Mouse (Mus musculus) frontal cortex, postnatal 25 days (tissue): Measurements from ENCODE around the gene Man2a1.

Experiments
- DNase-seq, 2 experiments: peaks; one replicate each; pipeline ENCODE4 v3.0.0; 2022; ENCODE audit warnings: low spot score in 2 of 2

Man2a1 gene

DNA sequence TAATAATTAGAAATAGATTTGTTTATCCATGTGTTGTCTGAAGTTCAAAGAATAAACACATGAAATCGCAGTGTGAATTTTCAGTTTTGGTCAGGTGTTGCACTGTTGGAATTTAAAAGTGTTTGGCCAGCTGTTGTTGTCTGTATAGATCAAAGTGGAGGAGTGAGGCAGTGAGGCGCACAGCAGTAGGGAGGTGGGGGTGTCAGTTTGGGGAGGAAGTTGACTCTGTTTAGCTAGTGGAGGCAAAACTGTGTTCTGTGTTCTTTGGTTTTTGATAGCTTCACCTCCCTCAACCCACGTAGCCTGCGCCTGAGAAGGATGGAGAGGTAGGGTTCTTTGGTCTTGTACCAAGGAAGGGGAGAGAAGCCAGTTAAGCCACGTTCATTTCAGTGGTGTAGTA lies 28.3 kb downstream of the Man2a1 start:
- DNase-seq: no peak

DNA sequence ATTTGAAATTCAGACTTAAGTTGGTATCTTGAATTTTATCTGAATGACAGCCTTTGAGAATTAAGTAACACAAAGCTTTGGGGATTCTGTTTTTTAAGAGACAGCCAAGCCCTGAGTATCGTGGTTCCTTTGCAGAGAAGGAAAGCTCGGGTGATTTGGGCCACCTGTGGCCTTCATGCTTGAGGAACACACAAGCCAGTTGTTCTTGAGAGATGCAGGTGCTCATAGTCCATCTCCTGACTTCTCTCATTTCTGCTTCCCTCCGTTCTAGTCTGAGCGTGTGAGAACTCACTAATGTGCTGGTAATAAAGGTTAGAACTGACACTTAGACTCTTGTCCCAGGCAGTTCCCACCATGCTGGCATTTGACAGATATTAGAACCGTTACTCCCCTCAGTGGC lies 28.9 kb downstream of the Man2a1 start:
- DNase-seq: no peak

DNA sequence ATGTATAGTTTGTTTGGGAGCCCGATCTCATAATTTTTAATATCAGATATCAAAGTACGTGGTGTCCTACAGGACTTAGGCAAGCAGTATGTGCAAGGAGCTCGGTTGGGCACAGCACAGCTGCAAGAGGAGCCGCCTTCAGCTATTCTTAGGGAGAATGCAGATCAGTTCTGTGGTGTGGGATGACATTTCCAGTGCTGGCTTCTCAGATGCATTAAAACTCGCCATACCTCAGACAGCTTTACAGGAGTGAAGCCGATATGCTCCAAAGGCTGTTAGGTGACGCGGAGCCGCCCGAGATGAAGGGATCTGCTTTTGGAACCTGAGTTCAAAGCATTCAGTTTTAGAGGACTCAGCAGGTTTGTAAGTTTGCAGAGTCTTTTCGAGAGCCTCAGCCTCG lies 30.0 kb downstream of the Man2a1 start:
- no peak for DNase-seq

DNA sequence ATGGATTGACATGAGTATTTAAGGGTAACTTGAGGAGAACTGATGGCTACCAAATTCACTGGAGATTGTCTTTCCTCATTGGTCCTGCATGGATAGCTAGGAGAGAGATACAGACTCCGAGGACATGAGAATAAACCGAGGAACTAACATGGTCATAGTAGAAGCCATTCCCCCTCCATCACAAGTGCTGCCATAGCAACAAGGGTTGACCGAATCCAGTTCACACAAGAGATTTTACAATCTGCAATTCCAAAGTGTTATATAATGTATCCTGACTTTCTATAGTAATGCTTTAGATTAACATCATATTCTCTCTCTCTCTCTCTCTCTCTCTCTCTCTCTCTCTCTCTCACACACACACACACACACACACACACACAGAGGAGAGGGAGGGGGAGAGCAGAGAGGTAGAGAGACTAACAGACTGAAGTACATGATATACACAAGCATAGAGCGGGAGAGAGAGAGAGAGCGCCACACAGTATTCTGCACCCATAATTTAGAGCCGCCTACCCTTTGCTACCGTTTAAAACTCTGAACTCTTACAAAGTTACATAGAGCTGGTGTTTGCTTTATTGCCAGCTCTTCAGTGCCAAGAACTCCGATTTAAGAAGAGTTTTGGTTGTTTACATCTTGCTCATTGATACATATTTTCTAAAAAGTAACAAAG lies 37.5 kb downstream of the Man2a1 start:
- no peak for DNase-seq

DNA sequence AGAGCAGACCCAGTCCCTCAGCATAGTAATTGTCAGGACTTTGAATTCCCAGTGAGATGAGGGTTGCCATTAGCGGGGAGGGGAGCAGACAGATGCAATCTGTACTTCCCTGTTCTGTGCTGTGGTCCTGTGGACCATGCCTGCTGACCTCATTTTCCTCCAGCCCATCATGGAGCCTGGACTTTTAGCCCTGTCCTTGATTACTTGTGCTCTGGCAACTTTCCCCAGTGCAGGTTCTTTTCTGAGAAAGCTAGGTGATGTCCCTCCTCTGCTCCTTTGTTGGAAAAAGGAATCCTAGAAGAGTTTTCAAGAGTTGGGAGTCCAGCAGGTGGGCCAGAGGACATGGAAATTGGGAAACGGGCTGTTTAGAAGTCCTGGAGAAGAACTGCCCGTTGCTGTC lies 40.8 kb downstream of the Man2a1 start:
- no peak for DNase-seq

DNA sequence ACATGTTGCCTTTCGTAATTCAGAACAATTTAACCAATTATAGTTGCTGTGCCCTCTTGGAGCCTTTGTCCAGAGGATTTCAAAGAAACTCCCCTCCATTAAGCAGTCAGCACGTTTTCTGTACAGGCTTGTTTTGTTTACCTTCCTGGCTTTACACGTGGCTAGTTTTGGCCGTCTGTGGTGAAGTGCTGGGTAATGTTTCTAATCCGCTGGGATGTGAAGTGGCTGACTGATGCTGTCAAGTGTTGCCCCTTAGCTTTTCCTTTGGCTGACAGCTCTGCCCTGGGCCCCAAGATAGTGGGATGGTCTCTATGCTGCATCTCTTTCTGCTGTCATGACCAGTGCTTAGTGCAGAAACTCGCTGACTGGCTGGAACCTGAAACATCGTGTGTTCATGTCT lies 43.1 kb downstream of the Man2a1 start:
- no peak for DNase-seq

DNA sequence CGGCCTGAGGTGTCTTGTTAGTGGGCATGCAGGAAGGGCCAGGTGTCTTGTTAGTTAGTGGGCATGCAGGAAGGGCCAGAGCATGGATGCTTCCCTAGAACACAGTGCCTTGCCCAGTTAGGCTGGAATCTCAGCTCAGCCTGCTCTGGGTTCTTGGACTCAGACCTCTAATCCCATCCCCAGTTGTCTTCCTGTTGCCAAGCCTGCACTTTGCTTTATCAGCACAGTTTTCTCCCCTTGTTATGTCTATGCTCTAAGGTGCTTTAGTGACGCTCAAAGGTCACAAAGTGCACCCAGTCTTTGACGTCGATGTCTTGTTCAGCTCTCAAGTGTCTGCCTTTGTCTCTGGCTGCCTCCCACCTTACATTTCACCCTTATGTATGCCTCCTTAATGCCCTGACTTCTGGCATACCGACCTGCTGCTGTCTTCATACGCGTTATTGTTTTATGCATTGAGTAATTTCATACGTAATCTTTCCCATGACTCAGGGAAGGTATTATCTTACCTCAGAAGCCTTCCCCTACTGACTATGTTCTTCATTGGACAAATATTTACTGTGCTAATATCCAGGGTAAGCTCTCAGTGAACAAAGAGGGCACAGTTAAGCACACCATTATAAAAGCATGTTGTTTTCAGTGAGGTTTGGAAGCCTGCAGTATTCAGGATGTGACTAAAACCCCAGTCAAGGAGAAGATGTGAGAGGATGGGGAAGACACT lies 44.5 kb downstream of the Man2a1 start:
- DNase-seq: no peak

DNA sequence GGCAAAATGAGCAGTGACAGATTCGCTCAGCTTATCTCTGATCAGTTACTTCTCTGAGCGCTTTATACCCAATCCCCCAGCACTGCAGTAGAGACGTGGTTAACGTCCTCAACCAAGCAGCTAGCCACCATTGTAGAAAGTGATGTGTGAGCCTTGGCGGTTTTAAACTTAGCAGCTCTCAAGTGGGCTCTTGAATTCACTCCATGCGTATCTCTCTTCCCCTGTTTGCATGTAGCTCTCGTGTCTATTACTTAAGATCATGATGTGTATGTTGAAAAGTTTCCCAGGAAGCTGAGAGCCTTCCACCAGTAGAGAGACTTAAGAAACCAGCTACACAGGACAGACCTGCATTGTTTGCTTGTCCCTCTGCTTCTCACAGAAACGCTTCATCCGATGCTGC lies 46.9 kb downstream of the Man2a1 start:
- DNase-seq: no peak

DNA sequence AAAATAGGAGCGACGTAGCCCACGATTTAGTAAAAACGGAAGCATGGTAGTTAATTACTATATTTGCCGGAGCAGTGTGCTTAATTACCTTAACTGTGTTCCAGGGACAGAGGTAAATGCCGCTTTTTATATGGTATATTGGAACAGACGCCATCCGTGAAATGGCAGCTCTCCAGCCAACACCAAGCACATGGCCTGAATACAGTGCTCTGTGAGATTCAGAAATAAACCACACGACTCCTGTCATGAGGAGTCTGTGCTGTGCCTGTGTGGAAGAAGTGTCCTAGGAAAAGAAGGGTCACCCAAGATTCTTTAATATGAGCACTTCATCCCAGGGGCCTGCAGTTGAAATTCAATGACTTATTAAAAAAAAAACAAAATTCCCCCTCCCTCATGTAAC lies 50.2 kb downstream of the Man2a1 start:
- no peak for DNase-seq

DNA sequence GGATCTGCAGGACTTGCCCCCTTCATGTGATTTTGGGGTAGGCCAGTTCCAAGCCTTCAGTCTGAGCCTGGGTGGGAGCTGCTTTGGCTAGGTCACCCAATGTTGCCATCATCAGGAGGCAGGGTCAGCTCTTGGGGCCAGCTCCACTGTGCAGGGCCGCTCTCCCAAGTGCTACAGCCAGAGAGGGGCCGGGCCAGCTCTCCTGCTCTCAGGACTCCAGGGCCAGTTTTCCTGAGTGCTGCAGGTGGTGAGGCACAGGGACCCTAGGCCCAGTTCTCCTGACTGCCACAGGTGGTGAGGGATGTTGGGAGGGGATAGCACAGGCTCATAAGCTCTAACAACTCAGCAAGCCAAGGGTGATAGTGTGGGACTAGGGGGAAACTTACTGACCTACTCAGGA lies 53.1 kb downstream of the Man2a1 start:
- DNase-seq: no peak

DNA sequence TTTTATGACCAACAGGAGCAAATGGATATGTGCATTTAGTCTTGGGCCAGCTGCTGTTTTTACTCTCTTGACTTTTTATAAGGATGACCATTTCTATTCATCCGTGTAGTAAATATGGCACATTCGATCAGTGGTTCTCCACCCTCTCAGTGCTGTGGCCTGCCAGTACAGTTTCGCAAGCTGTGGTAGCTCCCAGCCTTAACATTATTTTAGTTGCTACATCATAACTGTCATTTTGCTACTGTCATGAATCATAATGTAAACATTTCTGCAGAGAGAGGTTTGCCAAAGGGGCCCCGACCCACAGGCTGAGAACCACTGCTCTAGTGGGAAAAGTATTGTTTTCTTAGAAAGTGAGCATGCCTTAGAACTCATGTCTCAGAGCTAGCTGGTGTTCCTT lies 59.1 kb downstream of the Man2a1 start:
- DNase-seq: no peak

DNA sequence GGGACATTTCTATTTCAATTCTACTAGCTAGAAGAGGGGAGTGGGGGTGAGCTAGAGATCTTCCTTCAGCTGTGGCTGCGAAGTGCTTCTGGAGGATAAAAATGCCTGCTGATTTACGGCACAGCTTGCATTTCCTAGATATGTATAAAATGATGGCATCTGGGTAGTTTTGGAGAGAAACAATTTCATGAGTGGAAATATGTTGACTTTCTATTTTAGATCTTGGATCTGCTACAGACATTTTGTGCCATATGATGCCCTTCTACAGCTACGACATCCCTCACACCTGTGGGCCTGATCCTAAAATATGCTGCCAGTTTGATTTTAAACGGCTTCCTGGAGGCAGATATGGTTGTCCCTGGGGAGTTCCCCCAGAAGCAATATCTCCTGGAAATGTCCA lies 66.0 kb downstream of the Man2a1 start:
- DNase-seq: no peak

DNA sequence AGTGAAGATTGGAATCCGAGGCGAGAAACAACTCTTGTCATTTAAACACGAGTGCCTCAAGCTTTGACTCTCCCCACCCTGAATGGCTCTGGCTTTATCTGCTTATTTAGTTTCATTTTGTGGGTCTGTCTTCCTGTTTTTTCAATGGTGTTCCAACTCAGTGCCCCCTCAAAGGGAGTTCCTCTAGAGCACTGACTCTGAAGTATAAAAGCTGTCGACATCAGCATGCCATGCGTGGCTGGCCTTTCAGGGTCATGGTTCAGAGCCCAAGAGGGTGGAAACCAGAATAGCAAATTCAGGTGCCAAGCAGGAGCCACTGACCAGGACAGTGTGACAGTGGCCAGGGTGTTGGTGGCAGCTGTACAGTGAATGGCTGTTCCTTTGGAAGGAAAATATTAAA lies 68.0 kb downstream of the Man2a1 start:
- no peak for DNase-seq

DNA sequence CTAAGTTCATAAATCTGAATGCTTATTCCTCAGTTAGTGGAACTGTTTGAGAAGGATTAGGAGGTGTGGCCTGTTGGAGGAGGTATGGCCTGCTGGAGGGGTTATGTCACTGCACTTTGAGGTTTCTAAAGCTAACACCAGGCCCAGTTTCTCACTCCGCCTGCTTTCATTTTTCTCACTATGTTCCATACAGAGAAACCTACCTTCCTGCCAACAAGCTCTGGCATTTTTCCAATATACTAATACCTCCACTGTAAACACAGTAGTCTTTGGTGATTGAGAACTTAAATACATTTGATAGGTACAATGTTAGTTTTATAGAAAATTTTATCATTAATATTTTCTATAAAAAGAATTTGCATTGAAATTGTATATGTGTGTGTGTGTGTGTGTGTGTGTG lies 73.9 kb downstream of the Man2a1 start:
- no peak for DNase-seq

DNA sequence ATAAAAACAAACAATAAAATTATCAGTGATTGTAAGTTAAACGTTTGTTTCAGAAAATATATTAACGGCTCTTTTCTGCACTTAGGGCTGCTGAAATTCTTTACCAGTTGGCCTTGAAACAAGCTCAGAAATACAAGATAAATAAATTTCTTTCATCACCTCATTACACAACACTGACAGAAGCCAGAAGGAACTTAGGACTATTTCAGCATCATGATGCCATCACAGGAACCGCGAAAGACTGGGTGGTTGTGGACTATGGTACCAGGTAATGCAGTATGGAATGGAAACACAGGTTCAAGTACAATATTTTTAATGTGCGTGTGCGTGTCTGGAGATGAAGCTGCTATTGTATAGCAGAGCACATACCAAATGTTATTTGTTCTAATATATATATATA lies 74.4 kb downstream of the Man2a1 start:
- DNase-seq: no peak

DNA sequence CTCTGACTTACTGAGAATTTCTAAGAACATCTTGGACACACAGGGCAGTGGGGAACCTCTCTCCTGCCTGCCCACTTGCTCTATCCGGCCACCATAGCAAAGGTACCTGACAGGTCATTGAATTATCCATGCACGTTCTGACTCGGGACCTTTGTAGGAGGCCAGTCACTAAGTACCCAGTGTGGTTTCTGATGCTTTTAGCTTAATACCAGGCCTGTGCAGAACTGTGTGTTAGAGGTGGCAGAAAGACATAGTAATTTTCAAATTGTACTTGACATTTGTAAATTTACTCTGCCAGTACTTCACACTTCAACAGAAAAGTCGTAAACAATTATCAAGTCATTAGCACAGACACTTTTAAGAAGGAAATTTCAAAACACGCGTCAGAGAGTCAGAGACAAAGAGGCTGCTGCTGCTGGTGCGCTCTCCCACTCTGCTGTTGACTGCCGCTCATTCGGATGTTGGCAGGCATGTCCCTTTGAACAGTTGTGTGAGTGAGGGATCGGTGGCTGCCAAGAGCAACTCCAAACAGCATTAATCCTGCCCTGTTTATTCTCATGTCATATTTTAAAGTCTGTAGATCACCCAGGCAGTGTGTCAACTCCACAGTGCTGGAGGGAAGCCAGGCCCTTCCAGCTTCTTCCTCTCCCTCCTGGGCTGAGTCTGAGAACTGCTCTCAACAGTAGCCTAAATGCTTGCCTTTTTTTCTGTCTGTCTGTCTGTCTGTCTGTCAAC lies 76.4 kb downstream of the Man2a1 start:
- no peak for DNase-seq

DNA sequence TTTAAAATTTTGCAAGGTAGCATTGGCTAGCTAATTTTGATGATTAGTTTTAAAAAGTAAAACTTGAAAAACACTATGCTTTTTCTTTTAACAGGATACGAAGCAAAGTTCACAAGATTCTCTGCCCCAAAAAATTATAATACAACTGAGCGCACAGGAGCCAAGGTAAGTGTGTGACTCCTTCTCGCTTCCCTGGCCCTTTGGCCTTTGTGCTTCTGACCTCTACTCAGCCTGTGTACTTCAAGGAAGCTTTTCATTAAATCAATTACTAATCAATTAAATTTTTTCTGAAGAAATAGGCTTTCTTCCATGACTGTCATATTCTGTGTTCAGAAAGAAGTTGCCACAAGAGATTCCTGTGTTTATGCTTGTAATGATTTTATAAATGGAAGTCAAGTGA lies 80.9 kb downstream of the Man2a1 start:
- no peak for DNase-seq

DNA sequence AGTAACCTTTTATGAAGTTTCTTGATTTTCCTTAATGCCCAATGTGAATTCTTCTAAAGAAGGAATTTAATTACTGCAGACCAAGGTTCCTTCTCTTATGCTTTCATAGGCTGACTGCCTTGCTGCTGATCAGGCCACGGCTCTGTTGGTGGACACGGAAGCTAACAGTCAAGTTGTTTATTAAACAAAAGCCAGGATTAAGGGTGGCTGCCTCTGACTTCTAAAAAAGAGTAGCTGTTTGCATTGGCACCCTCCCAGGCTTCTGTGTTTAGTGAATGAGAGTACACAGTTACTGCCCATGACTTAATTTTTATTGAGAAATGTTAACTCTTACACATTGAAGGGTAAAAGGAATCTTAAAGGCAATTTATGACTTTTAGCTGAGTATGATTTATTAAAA lies 81.4 kb downstream of the Man2a1 start:
- DNase-seq: no peak

DNA sequence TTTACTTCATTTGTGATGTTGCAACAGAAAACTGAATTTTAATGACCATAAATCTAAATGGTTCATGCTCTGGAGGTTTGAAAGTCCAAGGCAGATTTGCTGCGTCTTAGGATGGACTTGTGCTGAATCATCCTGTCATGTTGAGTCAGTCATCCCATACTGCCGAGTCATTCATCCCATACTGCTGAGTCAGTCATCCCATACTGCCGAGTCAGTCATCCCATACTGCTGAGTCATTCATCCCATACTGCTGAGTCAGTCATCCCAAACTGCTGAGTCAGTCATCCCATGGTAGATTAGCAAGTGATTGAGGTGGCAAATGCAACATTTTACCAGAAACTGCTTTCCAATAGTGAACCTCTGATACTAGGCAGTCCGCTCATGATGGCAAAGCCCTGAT lies 83.6 kb downstream of the Man2a1 start:
- DNase-seq: no peak

DNA sequence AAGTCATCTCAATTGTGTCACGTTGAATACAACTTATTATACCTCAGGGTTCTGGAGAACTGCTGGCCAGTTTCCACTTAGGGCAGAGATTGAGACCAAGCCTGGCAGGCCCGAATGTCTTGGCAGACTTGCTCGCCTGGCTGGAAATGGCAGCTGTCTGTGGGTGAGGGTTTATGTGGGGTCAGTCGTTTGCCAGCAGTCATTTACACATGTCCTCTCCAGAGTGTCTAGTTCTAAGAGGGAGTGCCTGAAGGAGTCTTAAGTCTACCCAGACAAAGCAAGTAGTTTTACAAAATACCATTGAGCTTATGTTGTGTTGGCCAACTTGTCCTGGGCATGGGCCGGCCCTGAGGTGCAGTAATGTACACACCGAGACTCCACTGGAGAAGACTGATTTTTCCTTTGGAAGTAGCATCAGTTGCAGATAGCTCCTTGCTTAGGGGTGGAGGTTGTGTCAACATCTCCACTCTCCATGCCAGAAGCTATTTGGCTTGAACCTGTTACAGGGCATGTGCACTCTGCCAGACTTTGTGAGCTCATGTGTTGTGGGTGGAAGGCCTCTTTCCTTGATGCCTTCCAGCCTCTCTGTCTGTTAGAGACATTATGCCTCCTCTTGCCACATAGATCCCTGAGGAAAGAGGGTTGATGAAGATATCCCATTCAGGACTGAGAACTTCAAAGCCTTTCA lies 84.8 kb downstream of the Man2a1 start:
- DNase-seq: no peak

DNA sequence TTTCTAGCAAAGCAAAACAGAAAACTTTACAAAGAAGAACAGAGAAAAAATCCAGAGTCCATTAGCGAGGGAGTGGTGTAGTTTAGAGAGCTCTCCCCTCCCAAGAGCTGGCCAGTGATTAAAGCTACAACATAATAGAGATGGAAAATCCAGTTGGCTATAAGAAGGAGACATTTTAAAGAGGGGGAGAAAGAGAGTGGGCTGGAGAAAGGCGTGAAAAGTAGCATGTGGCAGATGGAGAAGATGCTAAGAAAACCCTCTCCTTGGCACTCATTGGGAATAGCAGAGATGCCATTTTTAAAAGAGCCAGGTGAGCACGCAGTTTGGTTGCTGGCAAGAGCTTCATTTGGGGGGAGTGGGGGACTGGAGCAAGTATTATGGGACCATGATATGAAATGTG lies 89.1 kb downstream of the Man2a1 start:
- DNase-seq: no peak

DNA sequence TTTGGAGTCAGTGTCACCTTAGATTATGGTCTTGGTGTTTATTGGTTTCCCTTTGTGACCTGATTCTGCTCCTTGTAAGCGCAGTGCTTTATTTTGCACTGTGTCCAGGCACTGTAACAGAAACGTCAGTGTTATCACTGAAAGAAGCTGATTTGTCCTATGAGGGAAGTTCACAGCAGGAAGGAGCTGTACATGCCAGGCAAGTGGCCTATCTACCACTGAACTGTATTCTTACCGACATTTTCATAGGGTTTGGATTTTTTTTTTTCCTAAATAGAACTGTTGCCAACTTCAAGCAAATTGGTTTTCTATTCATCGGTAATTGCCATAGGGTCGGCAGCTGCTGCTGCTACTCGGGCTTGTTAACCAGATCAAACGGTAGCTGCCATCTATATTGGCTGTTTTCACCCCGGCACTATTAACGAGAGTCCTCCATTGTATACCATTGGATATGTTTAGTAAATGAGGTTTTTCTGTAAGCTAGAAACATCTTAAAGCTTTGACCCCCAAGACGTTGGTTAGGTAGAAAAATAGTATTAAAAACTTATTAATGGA lies 96.8 kb downstream of the Man2a1 start:
- DNase-seq: no peak
